Mouse (Mus musculus) MEL (cell line): ENCODE measurements around the gene Eml5. TPM values are rescaled to one million over a fixed set of nuclear protein-coding genes. Genes with fewer than 3 reads are reported as not detected.

Source experiments
- DNase-seq: peaks from one replicate; pipeline ENCODE4 v3.0.0; 2011; ENCODE audit warnings: low read depth, low spot score
- H3K27ac ChIP-seq: 2 replicates; pipeline ENCODE4 v1.5.1; 2012; ENCODE audit warnings: low read depth, mild to moderate bottlenecking, control low read depth, low read length, moderate library complexity; ENCODE audit not compliant: control insufficient read depth
- H3K27me3 ChIP-seq, 2 experiments: fragments of 150-350 bp in 1 of 2; sonication (generic) in 1 of 2; 2 replicates each; pipeline ENCODE4 v1.6.1; 2012; ENCODE audit warnings: low read length in 2 of 2, mild to moderate bottlenecking in 2 of 2, improper control_type of control experiment in 1 of 2, moderate library complexity in 1 of 2; ENCODE audit not compliant: insufficient read depth in 2 of 2, control insufficient read depth in 1 of 2
- H3K36me3 ChIP-seq, 2 experiments: 2 replicates each; pipeline ENCODE4 v1.6.1; 2012 to 2014; ENCODE audit warnings: low read length in 2 of 2, improper control_type of control experiment in 1 of 2, inconsistent platforms in 1 of 2, mild to moderate bottlenecking in 1 of 2; ENCODE audit not compliant: insufficient read depth in 2 of 2, control insufficient read depth in 1 of 2
- H3K4me1 ChIP-seq, 2 experiments: fragments of 150-350 bp in 1 of 2; sonication (generic) in 1 of 2; 2 replicates each; pipeline ENCODE4 v1.6.1; 2012; ENCODE audit warnings: low read length in 2 of 2, improper control_type of control experiment in 1 of 2, mild to moderate bottlenecking in 1 of 2; ENCODE audit not compliant: insufficient read depth in 2 of 2, control insufficient read depth in 1 of 2
- H3K4me3 ChIP-seq, 2 experiments: fragments of 150-350 bp in 1 of 2; sonication (generic) in 1 of 2; 2 replicates each; pipeline ENCODE4 v1.5.1; 2012; ENCODE audit warnings: low read depth in 2 of 2, low read length in 2 of 2, mild to moderate bottlenecking in 2 of 2, moderate library complexity in 2 of 2, control low read depth in 1 of 2, improper control_type of control experiment in 1 of 2; ENCODE audit not compliant: control insufficient read depth in 1 of 2, insufficient read depth in 1 of 2
- H3K79me2 ChIP-seq: 2 replicates; pipeline ENCODE4 v1.6.1; 2012; ENCODE audit warnings: mild to moderate bottlenecking, low read length, moderate library complexity; ENCODE audit not compliant: control insufficient read depth, poor library complexity, insufficient read depth
- H3K9ac ChIP-seq: 2 replicates; pipeline ENCODE4 v1.6.1; 2012; ENCODE audit warnings: low read depth, mild to moderate bottlenecking, control low read depth, low read length, moderate library complexity; ENCODE audit not compliant: control insufficient read depth, poor library complexity, severe bottlenecking
- H3K9me3 ChIP-seq: fragments of 150-350 bp; sonication (generic); replicated peaks from 2 replicates; pipeline ENCODE4 v1.6.1; 2012; ENCODE audit warnings: mild to moderate bottlenecking, low read length, improper control_type of control experiment, moderate library complexity; ENCODE audit not compliant: insufficient read depth
- CHD1 ChIP-seq: IDR thresholded peaks from 2 replicates; pipeline ENCODE4 v1.6.1; 2012; ENCODE audit warnings: low read depth, mild to moderate bottlenecking, inconsistent platforms, low read length, improper control_type of control experiment
- CTCF ChIP-seq, 3 experiments: IDR thresholded peaks in 2 of 3; conservative IDR thresholded peaks in 1 of 3; 2 replicates each; pipeline ENCODE4 v1.5.1; 2011 to 2012; ENCODE audit warnings: low read length in 3 of 3, low read depth in 2 of 3, mild to moderate bottlenecking in 2 of 3, improper control_type of control experiment in 1 of 3, inconsistent platforms in 1 of 3, mixed read lengths in 1 of 3, moderate library complexity in 1 of 3; ENCODE audit not compliant: control insufficient read depth in 1 of 3, insufficient read depth in 1 of 3, poor library complexity in 1 of 3, severe bottlenecking in 1 of 3
- E2F4 ChIP-seq: IDR thresholded peaks from 2 replicates; pipeline ENCODE4 v1.6.1; 2011; ENCODE audit warnings: low read depth, low read length, improper control_type of control experiment, borderline replicate concordance
- GABPA ChIP-seq: IDR thresholded peaks from 2 replicates; pipeline ENCODE4 v1.6.1; 2012; ENCODE audit warnings: low read depth, mild to moderate bottlenecking, inconsistent platforms, low read length, improper control_type of control experiment, moderate library complexity
- MAFK ChIP-seq: IDR thresholded peaks from 2 replicates; pipeline ENCODE4 v1.6.1; 2011; ENCODE audit warnings: low read depth, mild to moderate bottlenecking, low read length, improper control_type of control experiment, borderline replicate concordance
- MEF2A ChIP-seq: IDR thresholded peaks from 2 replicates; pipeline ENCODE4 v1.6.1; 2014; ENCODE audit warnings: low read depth, mild to moderate bottlenecking, inconsistent platforms, low read length, improper control_type of control experiment; ENCODE audit not compliant: poor library complexity, insufficient replicate concordance, severe bottlenecking; ENCODE audit errors: extremely low read depth
- MYC ChIP-seq: IDR thresholded peaks from 2 replicates; pipeline ENCODE4 v1.6.1; 2011; ENCODE audit warnings: low read depth, mild to moderate bottlenecking, low read length, improper control_type of control experiment, moderate library complexity
- POLR2A ChIP-seq, 2 experiments: IDR thresholded peaks; 2 replicates each; pipeline ENCODE4 v1.6.1; 2011 to 2012; ENCODE audit warnings: low read length in 2 of 2, mild to moderate bottlenecking in 2 of 2, control low read depth in 1 of 2, improper control_type of control experiment in 1 of 2, low read depth in 1 of 2, moderate library complexity in 1 of 2; ENCODE audit not compliant: control insufficient read depth in 1 of 2, insufficient read depth in 1 of 2, poor library complexity in 1 of 2
- RAD21 ChIP-seq: IDR thresholded peaks from 2 replicates; pipeline ENCODE4 v1.6.1; 2011; ENCODE audit warnings: mild to moderate bottlenecking, low read depth, low read length, improper control_type of control experiment
- RCOR1 ChIP-seq: IDR thresholded peaks from 2 replicates; pipeline ENCODE4 v1.6.1; 2012; ENCODE audit warnings: low read depth, mild to moderate bottlenecking, inconsistent platforms, low read length, improper control_type of control experiment
- SMC3 ChIP-seq: IDR thresholded peaks from 2 replicates; pipeline ENCODE4 v1.6.1; 2011; ENCODE audit warnings: low read depth, low read length, improper control_type of control experiment
- TAL1 ChIP-seq: IDR thresholded peaks from 2 replicates; pipeline ENCODE4 v1.6.1; 2012; ENCODE audit warnings: mild to moderate bottlenecking, inconsistent platforms, low read length, moderate library complexity, mixed read lengths
- USF1 ChIP-seq: IDR thresholded peaks from 2 replicates; pipeline ENCODE4 v1.6.1; 2014; ENCODE audit warnings: low read depth, mild to moderate bottlenecking, inconsistent platforms, low read length, improper control_type of control experiment, moderate library complexity
- ZMIZ1 ChIP-seq: IDR thresholded peaks from 2 replicates; pipeline ENCODE4 v1.6.1; 2012; ENCODE audit warnings: low read depth, mild to moderate bottlenecking, inconsistent platforms, low read length, improper control_type of control experiment, moderate library complexity
- ZNF384 ChIP-seq: IDR thresholded peaks from 2 replicates; pipeline ENCODE4 v1.6.1; 2012; ENCODE audit warnings: low read depth, mild to moderate bottlenecking, inconsistent platforms, low read length, improper control_type of control experiment
- polyA plus RNA-seq, 2 experiments: library from polyadenylated mRNA; stranded (reverse) in 1 of 2; unstranded in 1 of 2; fragments of >175 nt in 1 of 2; fragments of >200 nt in 1 of 2; gene quantifications; 2 replicates each; pipeline versions ENCODE4 v1.2.1 to v1.2.4; 2012; ENCODE audit warnings: low replicate concordance in 2 of 2, low read depth in 1 of 2; ENCODE audit not compliant: insufficient read length in 2 of 2, insufficient read depth in 1 of 2, missing spikeins in 1 of 2
- total RNA-seq: library from RNA; depleted of rRNA; stranded (reverse); fragments of 300-350 nt; gene quantifications from 2 replicates; pipeline ENCODE4 v1.2.3, GENCODE M21; 2012

The Eml5 gene
- total and polyA plus RNA-seq, 3 experiments, result 4.7 to 13.2 TPM; not detected in 1

- peak; percentile 54 for DNase-seq
- peak; percentile 32 for TF ChIP-seq SMC3
- TF ChIP-seq TAL1, result no peak
- TF ChIP-seq MEF2A, result no peak
- peak; percentile 39 for TF ChIP-seq RAD21
- TF ChIP-seq MAFK, result no peak
- TF ChIP-seq CTCF (IDR thresholded peaks at IDR 0.05 in 2 of 3, conservative IDR thresholded peaks at IDR 0.05 in 1 of 3; ENCODE audit: control insufficient read depth in 1 of 3, insufficient read depth in 1 of 3, low read depth in 2 of 3, low read length in 3 of 3, poor library complexity in 1 of 3, severe bottlenecking in 1 of 3), result peak; percentile 61 to 77 (median 63)
- TF ChIP-seq ZMIZ1, result no peak
- Histone ChIP-seq H3K27me3 (no peaks in the 10 kb centered on the region), H3K9me3 (no peaks in the 10 kb centered on the region), H3K4me3 (no peak overlapping the region), H3K27ac (no peak overlapping the region), H3K9ac (no peak overlapping the region), H3K79me2 (no peaks in the 10 kb centered on the region), H3K36me3 (no peaks in the 10 kb centered on the region), H3K4me1 (no peaks in the 10 kb centered on the region)
Observed at GRCm38 (mm10) chr12:98850767-98851166, 50.5 kb downstream of the Eml5 start.

GRCm38 (mm10) chr12:98844774-98845173 lies 56.5 kb downstream of the Eml5 start:
- no peak for TF ChIP-seq GABPA
- TF ChIP-seq ZNF384, result no peak
- TF ChIP-seq E2F4, result no peak
- no peak for TF ChIP-seq POLR2A (IDR thresholded peaks at IDR 0.05; ENCODE audit: control insufficient read depth in 1 of 2, insufficient read depth in 1 of 2, low read depth in 1 of 2, low read length in 2 of 2, poor library complexity in 1 of 2)
- TF ChIP-seq MYC, result no peak
- no peak for TF ChIP-seq TAL1
- TF ChIP-seq USF1, result no peak
- H3K4me3 ChIP-seq, result no peak overlapping the region
- H3K36me3 ChIP-seq, result peaks cover 0 to 3% of the 10 kb centered on the region in 2 experiments; a peak in 1 of 4 replicates
- no peak overlapping the region for H3K9ac ChIP-seq
- no peaks in the 10 kb centered on the region for H3K27me3 ChIP-seq
- H3K79me2 ChIP-seq, result no peaks in the 10 kb centered on the region
- no peaks in the 10 kb centered on the region for H3K4me1 ChIP-seq
- DNase-seq, result no peak
- no peaks in the 10 kb centered on the region for H3K9me3 ChIP-seq
- H3K27ac ChIP-seq, result no peak overlapping the region

GRCm38 (mm10) chr12:98840135-98840534 lies 61.1 kb downstream of the Eml5 start:
- no peak overlapping the region for H3K9ac ChIP-seq
- no peak overlapping the region for H3K4me3 ChIP-seq
- H3K27ac ChIP-seq, result no peak overlapping the region
- TF ChIP-seq RCOR1 (peak; percentile 63; the same call in 1 of the 2 replicates), CHD1 (no peak)
- no peaks in the 10 kb centered on the region for H3K79me2 ChIP-seq
- DNase-seq, result peak; percentile 25
- H3K9me3 ChIP-seq, result no peaks in the 10 kb centered on the region
- peaks cover 7% of the 10 kb centered on the region in 2 experiments for H3K4me1 ChIP-seq
- H3K36me3 ChIP-seq, result peaks cover 0 to 11% of the 10 kb centered on the region in 2 experiments; a peak in 2 of 4 replicates
- no peaks in the 10 kb centered on the region for H3K27me3 ChIP-seq
